ENCODE assay signal across 33 mouse cellular contexts in the genomic region with DNA sequence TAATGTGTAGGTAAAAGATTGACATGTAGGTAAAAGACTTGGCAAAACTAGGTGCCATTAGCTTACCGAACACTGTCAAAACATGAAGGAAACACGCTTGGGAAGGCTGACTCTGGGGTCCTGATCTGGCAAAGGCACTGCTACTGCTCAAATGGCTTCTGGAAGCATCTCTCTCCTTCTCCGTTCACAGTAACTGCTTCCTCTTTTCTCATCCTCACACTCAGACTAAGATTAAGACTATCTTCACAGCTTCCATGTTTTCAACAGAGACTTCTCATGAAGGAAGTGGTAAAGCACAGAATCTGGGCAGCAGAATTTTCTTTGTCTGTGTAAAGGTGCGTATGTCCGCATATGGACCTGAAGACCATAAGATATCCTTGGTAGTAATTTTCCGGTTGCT.
DNase-seq lines count a peak whose midpoint lies in the region; ATAC-seq lines count a peak whose summit lies in the region.
"Had no signal": no experiment of that assay in that cellular context is flagged by ENCODE, and none has a peak within 500 bp of the region (broad histone marks: within the 10 kb centered on the region; RNA-seq: fewer than 3 reads in every experiment).

No protein-coding gene starts in this region.

- H3K27me3 ChIP-seq in lung, embryonic 16.5 days (ENCODE audit: control insufficient read depth, insufficient read depth, low read depth, low read length), result no peaks in the 10 kb centered on the region
- H3K27me3 ChIP-seq: embryonic facial prominence, embryonic 12.5 days; forebrain, embryonic 15.5 days; heart, embryonic 15.5 days; hindbrain, embryonic 12.5 days; intestine, embryonic 15.5 days; limb, embryonic 15.5 days; liver, embryonic 13.5 days; neural tube, embryonic 15.5 days; stomach, embryonic 15.5 days had no signal

- peak overlapping the region; percentile 36; the same call in 1 of the 2 replicates for H3K27ac ChIP-seq in lung, embryonic 16.5 days (ENCODE audit: low read length)
- H3K27ac ChIP-seq: embryonic facial prominence, embryonic 12.5 days; forebrain, embryonic 10.5 days; forebrain, embryonic 15.5 days; heart, embryonic 10.5 days; heart, embryonic 15.5 days; hindbrain, embryonic 12.5 days; hindbrain, postnatal 0 days; intestine, embryonic 15.5 days; limb, embryonic 10.5 days; limb, embryonic 15.5 days; liver, embryonic 13.5 days; neural tube, embryonic 15.5 days; stomach, embryonic 15.5 days had no signal

- no peak overlapping the region for H3K4me2 ChIP-seq in lung, embryonic 16.5 days (ENCODE audit: low read depth, low read length)
- H3K4me2 ChIP-seq: embryonic facial prominence, embryonic 12.5 days; forebrain, embryonic 15.5 days; heart, embryonic 15.5 days; hindbrain, embryonic 12.5 days; intestine, embryonic 15.5 days; limb, embryonic 15.5 days; liver, embryonic 13.5 days; neural tube, embryonic 15.5 days; stomach, embryonic 15.5 days had no signal

- 91% methylated on average over 6 of the region's 6 CpGs for WGBS in lung, embryonic 16.5 days

- no peaks in the 10 kb centered on the region for H3K36me3 ChIP-seq in lung, embryonic 16.5 days (ENCODE audit: control insufficient read depth, insufficient read depth, low read length)
- H3K36me3 ChIP-seq: embryonic facial prominence, embryonic 12.5 days; forebrain, embryonic 10.5 days; forebrain, embryonic 15.5 days; G1E; heart, embryonic 10.5 days; heart, embryonic 15.5 days; hindbrain, embryonic 12.5 days; intestine, embryonic 15.5 days; limb, embryonic 10.5 days; limb, embryonic 15.5 days; liver, embryonic 13.5 days; neural tube, embryonic 15.5 days; stomach, embryonic 15.5 days had no signal

- no peak for ATAC-seq in lung, embryonic 16.5 days (ENCODE audit: low read depth)
- peak; percentile 21 to 27; a peak in 2 of 4 replicates for ATAC-seq in hematopoietic stem cell, adult 5-6 weeks (replicated peaks in 1 of 2; ENCODE audit: insufficient read depth in 1 of 2, low FRiP score in 2 of 2, low TSS enrichment in 1 of 2, low read depth in 1 of 2, poor library complexity in 2 of 2, severe bottlenecking in 2 of 2)
- ATAC-seq: forebrain, embryonic 15.5 days; hindbrain, postnatal 0 days; intestine, embryonic 15.5 days had no signal

- H3K9me3 ChIP-seq in lung, embryonic 16.5 days (ENCODE audit: control insufficient read depth, low read length), result no peaks in the 10 kb centered on the region
- H3K9me3 ChIP-seq: embryonic facial prominence, embryonic 12.5 days; forebrain, embryonic 10.5 days; forebrain, embryonic 15.5 days; heart, embryonic 10.5 days; heart, embryonic 15.5 days; hindbrain, embryonic 12.5 days; intestine, embryonic 15.5 days; limb, embryonic 10.5 days; limb, embryonic 15.5 days; liver, embryonic 13.5 days; neural tube, embryonic 15.5 days; stomach, embryonic 15.5 days had no signal

- no peak overlapping the region for H3K9ac ChIP-seq in lung, embryonic 16.5 days (ENCODE audit: low read length)
- H3K9ac ChIP-seq: embryonic facial prominence, embryonic 12.5 days; forebrain, embryonic 15.5 days; heart, embryonic 15.5 days; hindbrain, embryonic 12.5 days; intestine, embryonic 15.5 days; limb, embryonic 15.5 days; liver, embryonic 13.5 days; neural tube, embryonic 15.5 days; stomach, embryonic 15.5 days had no signal

- no peak for DNase-seq in lung, adult 18-20 months
- peak; percentile 29 for DNase-seq in MEL-GATA-1-ER (ENCODE audit: extremely low read depth, low read depth)
- no peak for DNase-seq in cerebellum, adult 9-11 months
- no peak for DNase-seq in gastrocnemius, postnatal 10 days
- DNase-seq in cerebellum, adult 18-20 months, result no peak
- DNase-seq: adrenal gland, adult 2 months; adrenal gland, postnatal 36 days; cerebellum, adult 8-10 months; cerebellum, postnatal 36 days; embryo, embryonic 11 days; gastrocnemius, postnatal 36 days; kidney, postnatal 10 days; layer of hippocampus, postnatal 36 days; liver, embryonic 13.5 days; lung, adult 2 months; midbrain, embryonic 14.5 days; retina, postnatal 1 day; right cerebral cortex, postnatal 14 days had no signal

- no peak overlapping the region for H3K4me3 ChIP-seq in lung, embryonic 16.5 days (ENCODE audit: low read length)
- H3K4me3 ChIP-seq: embryonic facial prominence, embryonic 12.5 days; forebrain, embryonic 10.5 days; forebrain, embryonic 15.5 days; heart, embryonic 10.5 days; heart, embryonic 15.5 days; hindbrain, embryonic 12.5 days; intestine, embryonic 15.5 days; limb, embryonic 10.5 days; limb, embryonic 15.5 days; liver, embryonic 13.5 days; neural tube, embryonic 15.5 days; stomach, embryonic 15.5 days had no signal

- H3K4me1 ChIP-seq in lung, embryonic 16.5 days (replicated peaks; ENCODE audit: control insufficient read depth, insufficient read depth, low read length), result peaks cover 3% of the 10 kb centered on the region
- H3K4me1 ChIP-seq: liver, embryonic 13.5 days; stomach, embryonic 15.5 days had no signal
